Mouse (Mus musculus): ENCODE data around the gene Psma7. TPM values are rescaled to one million over a fixed set of nuclear protein-coding genes. Genes with fewer than 3 reads are reported as not detected.

Psma7 gene
- 122 to 141 TPM (median 130 TPM) in 4 replicates for total RNA-seq (2023)

DNA sequence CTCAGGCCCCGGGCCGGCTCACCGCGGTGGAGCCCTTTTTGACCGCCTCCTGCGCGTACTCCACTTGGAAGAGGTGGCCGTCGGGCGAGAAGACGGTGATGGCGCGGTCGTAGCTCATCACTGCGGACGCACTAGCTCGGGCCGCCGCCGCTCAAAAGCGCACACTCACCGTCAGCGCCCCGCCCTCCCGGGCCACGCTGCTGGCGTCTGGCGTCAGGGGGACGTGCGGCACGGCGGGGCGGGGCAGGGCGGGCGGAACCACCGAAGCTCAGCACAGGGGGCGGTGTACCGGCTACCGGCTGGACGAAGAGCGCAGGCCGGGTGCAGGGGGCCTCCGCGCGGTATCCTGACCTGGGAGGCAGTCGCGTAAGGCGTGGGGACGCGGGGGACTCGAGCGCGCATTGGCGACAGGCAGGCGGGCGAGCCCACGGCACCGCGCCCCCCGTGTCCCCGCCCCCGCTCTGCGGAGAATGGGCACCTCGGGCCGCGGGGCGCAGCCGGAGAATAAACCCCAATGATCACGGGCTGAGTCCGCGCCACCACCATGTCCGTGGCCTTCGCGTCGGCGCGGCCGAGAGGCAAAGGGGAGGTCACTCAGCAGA is at the start of gene Psma7, which contains the start of gene Ss18l1:
Gene Psma7 (minus strand): TSS at position 178 of the 602 bp plus-strand sequence.
Gene Ss18l1 (plus strand): TSS at position 254 of the 602 bp plus-strand sequence.

DNA sequence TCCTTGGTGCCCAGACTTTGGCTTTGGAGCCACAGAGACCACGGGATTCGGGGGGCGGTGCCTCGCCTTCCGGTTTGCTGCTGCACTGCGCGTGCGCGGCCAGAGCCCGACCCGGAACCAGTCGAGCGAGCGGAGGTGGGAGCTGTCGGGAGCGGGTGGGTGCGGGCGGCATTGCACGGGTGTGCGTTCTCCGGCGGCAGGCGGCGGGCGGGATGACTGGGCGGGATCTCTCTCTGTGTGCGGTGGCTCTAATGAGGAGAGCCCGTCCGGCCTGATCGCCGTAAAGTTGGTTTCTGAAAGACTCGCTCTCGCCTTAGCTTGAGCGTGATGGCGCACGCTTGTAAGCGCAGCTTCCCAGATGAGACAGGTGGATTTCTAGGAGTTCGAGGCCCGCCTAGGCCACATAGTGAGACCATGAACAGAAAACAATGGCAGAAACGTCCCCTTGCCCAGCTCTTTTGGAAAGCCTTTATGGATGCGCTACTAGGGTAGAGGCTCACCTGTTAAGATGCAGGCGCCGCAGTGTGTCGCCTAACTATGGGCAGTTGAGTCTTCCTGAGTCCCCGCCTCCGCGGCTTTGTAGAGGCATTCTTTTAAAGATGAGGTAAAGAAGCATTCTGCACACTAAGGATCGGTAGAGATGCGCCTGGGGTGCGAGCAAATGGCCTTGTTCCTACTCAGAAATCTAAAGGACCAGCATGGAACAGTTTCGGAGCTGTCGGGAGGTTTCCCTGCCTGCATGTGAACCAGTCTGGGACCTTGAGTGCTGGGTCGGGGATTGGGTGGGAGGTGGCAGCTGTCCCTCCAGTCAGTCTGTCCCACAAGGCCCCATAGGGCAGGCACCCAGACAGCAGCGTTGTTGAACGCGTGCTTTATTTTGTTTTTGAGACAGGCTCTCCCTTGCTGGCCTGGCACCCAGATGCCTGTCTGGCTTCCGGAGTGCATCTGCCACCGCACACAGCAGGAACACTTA is 28.5 kb upstream of the Psma7 start, which contains the start of gene Mtg2:
Gene Mtg2 (plus strand): TSS at position 108 of the 973 bp plus-strand sequence.

DNA sequence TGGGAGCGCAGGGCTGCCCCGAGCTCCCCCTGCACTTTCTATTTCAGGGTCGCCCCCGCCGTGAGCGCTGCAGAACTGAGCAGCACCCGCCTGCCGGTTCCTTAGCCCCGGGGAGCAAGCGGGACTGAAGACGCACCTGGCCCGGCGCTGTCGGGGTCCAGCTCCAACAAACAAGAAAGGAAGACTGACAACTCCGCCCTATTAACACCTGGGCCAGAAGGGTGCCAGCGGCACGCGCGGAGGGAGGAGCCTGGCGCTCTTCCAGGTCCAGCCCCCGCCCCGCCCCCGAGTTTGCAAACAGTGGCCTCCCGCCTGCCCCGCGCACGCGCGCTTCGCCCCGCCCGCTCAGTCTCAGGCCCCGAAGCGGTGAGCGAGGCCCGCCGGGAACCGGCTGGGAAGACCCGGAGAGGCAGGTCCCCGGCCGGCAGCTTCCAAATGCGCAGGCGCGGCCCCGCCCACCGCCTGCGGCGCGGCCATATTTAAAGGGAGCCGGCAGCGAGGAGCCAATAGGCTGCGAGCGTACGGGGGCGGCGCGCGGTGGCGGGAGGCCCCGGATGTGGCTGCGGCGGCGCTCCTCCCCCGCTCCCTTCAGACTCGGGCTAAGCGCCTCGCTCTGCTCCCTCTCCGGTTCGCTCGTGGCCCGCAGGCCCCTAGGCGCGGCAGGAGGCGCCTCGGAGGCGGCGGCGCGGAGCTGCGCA is 17.7 kb downstream of the Psma7 start, which contains the start of gene Lsm14b:
Gene Lsm14b (plus strand): TSS at position 587 of the 698 bp plus-strand sequence.

Other genes with a start within 250 kb of the Psma7 start
- gene Taf4, start 65.8 kb downstream of the Psma7 start, total RNA-seq (2023), result 38.2 to 44.6 TPM (median 39.9 TPM) in 4 replicates
- 33.3 to 41.8 TPM (median 40.5 TPM) in 4 replicates for gene Lsm14b, start 17.4 kb downstream of the Psma7 start, total RNA-seq (2023)
- gene Ss18l1, start 76 bp upstream of the Psma7 start, total RNA-seq (2023), result 6.1 to 9.2 TPM (median 7.2 TPM) in 4 replicates
- gene Mtg2, start 28.2 kb upstream of the Psma7 start, total RNA-seq (2023), result 15.7 to 18.8 TPM (median 18.5 TPM) in 4 replicates
- gene Hrh3, start 62.1 kb upstream of the Psma7 start, total RNA-seq (2023), result not detected in 4 replicates
- 35.1 to 41.3 TPM (median 37.1 TPM) in 4 replicates for gene Osbpl2, start 76.9 kb upstream of the Psma7 start, total RNA-seq (2023)
- 96.6 to 111 TPM (median 104 TPM) in 4 replicates for gene Adrm1, start 129.1 kb upstream of the Psma7 start, total RNA-seq (2023)
- 0.06 TPM in 1 of 4 replicates, not detected in the others for gene Lama5, start 183.4 kb upstream of the Psma7 start, total RNA-seq (2023)
- gene Rps21, start 214.9 kb upstream of the Psma7 start, total RNA-seq (2023), result 1,837 to 2,093 TPM (median 2,023 TPM) in 4 replicates
- 66.2 to 79.5 TPM (median 71.5 TPM) in 4 replicates for gene Cables2, start 231.1 kb upstream of the Psma7 start, total RNA-seq (2023)
- not detected in 4 replicates for gene Rbbp8nl, start 247.4 kb upstream of the Psma7 start, total RNA-seq (2023)